Mouse (Mus musculus): Measurements from ENCODE around the gene Gm3526. TPM values are rescaled to one million over a fixed set of nuclear protein-coding genes. Genes with fewer than 3 reads are reported as not detected.
"Not testable (repeated sequence)": the region's sequence is repeated elsewhere in the genome, so short reads cannot be mapped to it uniquely, and the experiment has no call there.

Gene Gm3526
- not detected in 2 replicates for polyA plus RNA-seq (2015; fragmentation: Nextera tagmentation; extraction: Ambion mirVana)

GRCm38 (mm10) chr14:5260480-5260879 is at the start of gene Gm3526:
TSS of gene Gm3526 (minus strand) at chr14:5260580.
- ATAC-seq (ENCODE audit: borderline replicate concordance, extremely low read depth, low FRiP score, low TSS enrichment); H3K27me3 ChIP-seq; H3K4me1 ChIP-seq; H3K4me3 ChIP-seq; H3K9me3 ChIP-seq; H3K9ac ChIP-seq; H3K36me3 ChIP-seq; H3K27ac ChIP-seq; H3K4me2 ChIP-seq: not testable (repeated sequence)
- WGBS = no CpG with 5 or more reads among the region's 1 CpGs

Other genes starting within 250 kb of the Gm3526 start
- gene Gm3298, start 244.7 kb downstream of the Gm3526 start, polyA plus RNA-seq (2015; fragmentation: Nextera tagmentation; extraction: Ambion mirVana) = not detected in 2 replicates
- gene 4930555G01Rik, start 210.0 kb downstream of the Gm3526 start, polyA plus RNA-seq (2015; fragmentation: Nextera tagmentation; extraction: Ambion mirVana) = not detected in 2 replicates
- gene Gm8281, start 189.5 kb downstream of the Gm3526 start, polyA plus RNA-seq (2015; fragmentation: Nextera tagmentation; extraction: Ambion mirVana) = 1.6 and 1.9 TPM in 2 replicates
- not detected in 2 replicates for gene Gm8279, start 129.1 kb downstream of the Gm3526 start, polyA plus RNA-seq (2015; fragmentation: Nextera tagmentation; extraction: Ambion mirVana)
- gene Gm3317, start 96.0 kb downstream of the Gm3526 start, polyA plus RNA-seq (2015; fragmentation: Nextera tagmentation; extraction: Ambion mirVana) = not detected in 2 replicates
- not detected in 2 replicates for gene Gm8271, start 74.8 kb downstream of the Gm3526 start, polyA plus RNA-seq (2015; fragmentation: Nextera tagmentation; extraction: Ambion mirVana)
- not detected in 2 replicates for gene Gm3542, start 74.3 kb upstream of the Gm3526 start, polyA plus RNA-seq (2015; fragmentation: Nextera tagmentation; extraction: Ambion mirVana)
- 0.71 TPM in 1 of 2 replicates, not detected in the other for gene Gm3500, start 128.5 kb upstream of the Gm3526 start, polyA plus RNA-seq (2015; fragmentation: Nextera tagmentation; extraction: Ambion mirVana)
- 0.39 and 0.50 TPM in 2 replicates for gene Gm3194, start 194.9 kb upstream of the Gm3526 start, polyA plus RNA-seq (2015; fragmentation: Nextera tagmentation; extraction: Ambion mirVana)
- gene Gm8246, start 217.2 kb upstream of the Gm3526 start, polyA plus RNA-seq (2015; fragmentation: Nextera tagmentation; extraction: Ambion mirVana) = not detected in 2 replicates
- gene Gm3187, start 223.6 kb upstream of the Gm3526 start, polyA plus RNA-seq (2015; fragmentation: Nextera tagmentation; extraction: Ambion mirVana) = not detected in 2 replicates
- gene Gm3488, start 241.1 kb upstream of the Gm3526 start, polyA plus RNA-seq (2015; fragmentation: Nextera tagmentation; extraction: Ambion mirVana) = 1.2 and 1.5 TPM in 2 replicates

Measured in lung, embryonic 15.5 days (tissue).